Mouse (Mus musculus) heart, embryonic 16.5 days (tissue): ENCODE measurements at regions not wholly inside any gene's neighbourhood (a gene's known extent, or its start where the extent isn't known, plus 50 kb on each side); places are given as distances from the start of the nearest gene placed in this dataset.

Experiments
- ATAC-seq: fragments of 200-750 bp; cut with Nextera tagmentation; replicated peaks from 2 replicates; pipeline ENCODE4 v1.8.0; 2017; ENCODE audit warnings: moderate number of reproducible peaks; ENCODE audit not compliant: insufficient read depth, low FRiP score; ENCODE audit errors: extremely low read depth
- H3K27ac ChIP-seq: fragments of 300-500 bp; sonication (generic); 2 replicates; pipeline ENCODE4 v1.5.1; 2014; ENCODE audit warnings: mild to moderate bottlenecking, low read length, control low read depth, moderate library complexity
- H3K27me3 ChIP-seq: fragments of 300-500 bp; sonication (generic); 2 replicates; pipeline ENCODE4 v1.6.1; 2014; ENCODE audit warnings: low read length, mixed read lengths; ENCODE audit not compliant: control insufficient read depth, insufficient read depth
- H3K36me3 ChIP-seq: fragments of 300-500 bp; sonication (generic); 2 replicates; pipeline ENCODE4 v1.6.1; 2014; ENCODE audit not compliant: control insufficient read depth, insufficient read depth
- H3K4me1 ChIP-seq: fragments of 300-500 bp; sonication (generic); 2 replicates; pipeline ENCODE4 v1.6.1; 2014; ENCODE audit warnings: low read length, mixed read lengths; ENCODE audit not compliant: control insufficient read depth, insufficient read depth
- H3K4me2 ChIP-seq: fragments of 300-500 bp; sonication (generic); 2 replicates; pipeline ENCODE4 v1.6.1; 2014; ENCODE audit warnings: low read depth, mild to moderate bottlenecking, control low read depth, low read length
- H3K4me3 ChIP-seq: fragments of 300-500 bp; sonication (generic); 2 replicates; pipeline ENCODE4 v1.5.1; 2014; ENCODE audit warnings: mild to moderate bottlenecking, control low read depth, low read length
- H3K9ac ChIP-seq: fragments of 300-500 bp; sonication (generic); 2 replicates; pipeline ENCODE4 v1.6.1; 2014; ENCODE audit warnings: low read length, control low read depth
- H3K9me3 ChIP-seq: fragments of 300-500 bp; sonication (generic); replicated peaks from 2 replicates; pipeline ENCODE4 v1.6.1; 2016; ENCODE audit warnings: low read length; ENCODE audit not compliant: control insufficient read depth
- WGBS: fragments of 180-500 bp; shearing (Covaris S2); extraction: QIAGEN DNeasy Blood & Tissue Kit; methylation state at CpG from one replicate; pipeline ENCODE4 v1.1.7; 2014; 5-methylcytosine and 5-hydroxymethylcytosine counted together

- Histone ChIP-seq H3K27ac (no peak overlapping the region), H3K4me3 (no peak overlapping the region), H3K36me3 (no peaks in the 10 kb centered on the region), H3K9ac (no peak overlapping the region), H3K4me2 (no peak overlapping the region), H3K9me3 (no peaks in the 10 kb centered on the region), H3K27me3 (no peaks in the 10 kb centered on the region), H3K4me1 (no peaks in the 10 kb centered on the region; the same call in 1 of the 2 replicates)
- no peak for ATAC-seq
- WGBS, result 51% methylated on average over 3 of the region's 3 CpGs
These were observed 158.8 kb upstream of the 1700066M21Rik start for GRCm38 (mm10) chr1:57218616-57219015.

GRCm38 (mm10) chr1:57224425-57225104 is 152.9 kb upstream of the 1700066M21Rik start:
- H3K27me3 ChIP-seq, result no peaks in the 10 kb centered on the region
- 68% methylated on average over 10 of the region's 10 CpGs for WGBS
- no peaks in the 10 kb centered on the region for H3K9me3 ChIP-seq
- H3K4me1 ChIP-seq, result no peaks in the 10 kb centered on the region
- no peak overlapping the region for H3K9ac ChIP-seq
- H3K4me2 ChIP-seq, result no peak overlapping the region
- no peak overlapping the region for H3K27ac ChIP-seq
- no peak overlapping the region for H3K4me3 ChIP-seq
- no peak for ATAC-seq
- no peaks in the 10 kb centered on the region for H3K36me3 ChIP-seq

- Histone ChIP-seq H3K27ac (no peak overlapping the region), H3K27me3 (no peaks in the 10 kb centered on the region), H3K36me3 (no peaks in the 10 kb centered on the region), H3K9me3 (no peaks in the 10 kb centered on the region), H3K4me3 (no peak overlapping the region), H3K9ac (no peak overlapping the region), H3K4me2 (no peak overlapping the region), H3K4me1 (no peaks in the 10 kb centered on the region)
- WGBS, result 81% methylated on average over 6 of the region's 6 CpGs
- ATAC-seq, result no peak
These were observed 133.6 kb upstream of the 1700066M21Rik start for GRCm38 (mm10) chr1:57243607-57244408.

- Histone ChIP-seq H3K4me1 (no peaks in the 10 kb centered on the region), H3K36me3 (no peaks in the 10 kb centered on the region), H3K9me3 (no peaks in the 10 kb centered on the region), H3K9ac (no peak overlapping the region), H3K27ac (no peak overlapping the region), H3K4me2 (no peak overlapping the region), H3K27me3 (0 out of 2 replicates have a peak, but pooled peaks cover under 1% of the 10 kb centered on the region), H3K4me3 (no peak overlapping the region)
- WGBS, result 74% methylated on average over 7 of the region's 7 CpGs
- ATAC-seq, result no peak
These were observed 117.8 kb upstream of the 1700066M21Rik start for GRCm38 (mm10) chr1:57259626-57260025.

GRCm38 (mm10) chr1:57265012-57265760 is 112.2 kb upstream of the 1700066M21Rik start:
- H3K27ac ChIP-seq, result no peak overlapping the region
- H3K9me3 ChIP-seq, result no peaks in the 10 kb centered on the region
- 59% methylated on average over 12 of the region's 12 CpGs for WGBS
- no peak for ATAC-seq
- H3K4me3 ChIP-seq, result no peak overlapping the region
- H3K27me3 ChIP-seq, result no peaks in the 10 kb centered on the region
- H3K4me1 ChIP-seq, result no peaks in the 10 kb centered on the region
- no peak overlapping the region for H3K4me2 ChIP-seq
- H3K36me3 ChIP-seq, result no peaks in the 10 kb centered on the region
- H3K9ac ChIP-seq, result no peak overlapping the region

- Histone ChIP-seq H3K4me3 (no peak overlapping the region), H3K36me3 (no peaks in the 10 kb centered on the region), H3K27ac (no peak overlapping the region), H3K9ac (no peak overlapping the region), H3K9me3 (no peaks in the 10 kb centered on the region), H3K4me2 (no peak overlapping the region), H3K27me3 (no peaks in the 10 kb centered on the region), H3K4me1 (no peaks in the 10 kb centered on the region)
- 43% methylated on average over 4 of the region's 4 CpGs for WGBS
- no peak for ATAC-seq
These were observed 110.7 kb upstream of the 1700066M21Rik start for GRCm38 (mm10) chr1:57266695-57267094.

GRCm38 (mm10) chr1:57267851-57268250 is 109.6 kb upstream of the 1700066M21Rik start:
- ATAC-seq, result no peak
- no peaks in the 10 kb centered on the region for H3K4me1 ChIP-seq
- H3K27me3 ChIP-seq, result no peaks in the 10 kb centered on the region
- no peak overlapping the region for H3K9ac ChIP-seq
- 41% methylated on average over 2 of the region's 2 CpGs for WGBS
- no peaks in the 10 kb centered on the region for H3K9me3 ChIP-seq
- no peak overlapping the region for H3K27ac ChIP-seq
- no peak overlapping the region for H3K4me2 ChIP-seq
- H3K36me3 ChIP-seq, result no peaks in the 10 kb centered on the region
- no peak overlapping the region for H3K4me3 ChIP-seq

GRCm38 (mm10) chr1:57269679-57270354 is 107.6 kb upstream of the 1700066M21Rik start:
- Histone ChIP-seq H3K27ac (no peak overlapping the region), H3K4me2 (no peak overlapping the region), H3K36me3 (no peaks in the 10 kb centered on the region), H3K9me3 (no peaks in the 10 kb centered on the region), H3K4me1 (no peaks in the 10 kb centered on the region), H3K4me3 (no peak overlapping the region), H3K9ac (no peak overlapping the region), H3K27me3 (no peaks in the 10 kb centered on the region)
- 0 out of 2 replicates have a peak, but pooled peaks have one; percentile 52 for ATAC-seq
- 43% methylated on average over 13 of the region's 13 CpGs for WGBS
